Mouse (Mus musculus) MEL (cell line): ENCODE measurements at regions not wholly inside any gene's neighbourhood (a gene's known extent, or its start where the extent isn't known, plus 50 kb on each side); places are given as distances from the start of the nearest gene placed in this dataset.

Experiments
- DNase-seq: peaks from one replicate; pipeline ENCODE4 v3.0.0; 2011; ENCODE audit warnings: low read depth, low spot score
- H3K27ac ChIP-seq: 2 replicates; pipeline ENCODE4 v1.5.1; 2012; ENCODE audit warnings: low read depth, mild to moderate bottlenecking, control low read depth, low read length, moderate library complexity; ENCODE audit not compliant: control insufficient read depth
- H3K27me3 ChIP-seq, 2 experiments: fragments of 150-350 bp in 1 of 2; sonication (generic) in 1 of 2; 2 replicates each; pipeline ENCODE4 v1.6.1; 2012; ENCODE audit warnings: low read length in 2 of 2, mild to moderate bottlenecking in 2 of 2, improper control_type of control experiment in 1 of 2, moderate library complexity in 1 of 2; ENCODE audit not compliant: insufficient read depth in 2 of 2, control insufficient read depth in 1 of 2
- H3K36me3 ChIP-seq, 2 experiments: 2 replicates each; pipeline ENCODE4 v1.6.1; 2012 to 2014; ENCODE audit warnings: low read length in 2 of 2, improper control_type of control experiment in 1 of 2, inconsistent platforms in 1 of 2, mild to moderate bottlenecking in 1 of 2; ENCODE audit not compliant: insufficient read depth in 2 of 2, control insufficient read depth in 1 of 2
- H3K4me1 ChIP-seq, 2 experiments: fragments of 150-350 bp in 1 of 2; sonication (generic) in 1 of 2; 2 replicates each; pipeline ENCODE4 v1.6.1; 2012; ENCODE audit warnings: low read length in 2 of 2, improper control_type of control experiment in 1 of 2, mild to moderate bottlenecking in 1 of 2; ENCODE audit not compliant: insufficient read depth in 2 of 2, control insufficient read depth in 1 of 2
- H3K4me3 ChIP-seq, 2 experiments: fragments of 150-350 bp in 1 of 2; sonication (generic) in 1 of 2; 2 replicates each; pipeline ENCODE4 v1.5.1; 2012; ENCODE audit warnings: low read depth in 2 of 2, low read length in 2 of 2, mild to moderate bottlenecking in 2 of 2, moderate library complexity in 2 of 2, control low read depth in 1 of 2, improper control_type of control experiment in 1 of 2; ENCODE audit not compliant: control insufficient read depth in 1 of 2, insufficient read depth in 1 of 2
- H3K79me2 ChIP-seq: 2 replicates; pipeline ENCODE4 v1.6.1; 2012; ENCODE audit warnings: mild to moderate bottlenecking, low read length, moderate library complexity; ENCODE audit not compliant: control insufficient read depth, poor library complexity, insufficient read depth
- H3K9ac ChIP-seq: 2 replicates; pipeline ENCODE4 v1.6.1; 2012; ENCODE audit warnings: low read depth, mild to moderate bottlenecking, control low read depth, low read length, moderate library complexity; ENCODE audit not compliant: control insufficient read depth, poor library complexity, severe bottlenecking
- H3K9me3 ChIP-seq: fragments of 150-350 bp; sonication (generic); replicated peaks from 2 replicates; pipeline ENCODE4 v1.6.1; 2012; ENCODE audit warnings: mild to moderate bottlenecking, low read length, improper control_type of control experiment, moderate library complexity; ENCODE audit not compliant: insufficient read depth
- BHLHE40 ChIP-seq: IDR thresholded peaks from 2 replicates; pipeline ENCODE4 v1.6.1; 2012; ENCODE audit warnings: low read depth, mild to moderate bottlenecking, inconsistent platforms, low read length, improper control_type of control experiment, borderline replicate concordance
- CHD1 ChIP-seq: IDR thresholded peaks from 2 replicates; pipeline ENCODE4 v1.6.1; 2012; ENCODE audit warnings: low read depth, mild to moderate bottlenecking, inconsistent platforms, low read length, improper control_type of control experiment
- CTCF ChIP-seq, 3 experiments: IDR thresholded peaks in 2 of 3; conservative IDR thresholded peaks in 1 of 3; 2 replicates each; pipeline ENCODE4 v1.5.1; 2011 to 2012; ENCODE audit warnings: low read length in 3 of 3, low read depth in 2 of 3, mild to moderate bottlenecking in 2 of 3, improper control_type of control experiment in 1 of 3, inconsistent platforms in 1 of 3, mixed read lengths in 1 of 3, moderate library complexity in 1 of 3; ENCODE audit not compliant: control insufficient read depth in 1 of 3, insufficient read depth in 1 of 3, poor library complexity in 1 of 3, severe bottlenecking in 1 of 3
- ETS1 ChIP-seq: IDR thresholded peaks from 2 replicates; pipeline ENCODE4 v1.6.1; 2012; ENCODE audit warnings: low read depth, mild to moderate bottlenecking, inconsistent platforms, low read length, improper control_type of control experiment, moderate library complexity
- GABPA ChIP-seq: IDR thresholded peaks from 2 replicates; pipeline ENCODE4 v1.6.1; 2012; ENCODE audit warnings: low read depth, mild to moderate bottlenecking, inconsistent platforms, low read length, improper control_type of control experiment, moderate library complexity
- GATA1 ChIP-seq: IDR thresholded peaks from 2 replicates; pipeline ENCODE4 v1.6.1; 2011; ENCODE audit warnings: low read depth, low read length, improper control_type of control experiment
- MAFK ChIP-seq: IDR thresholded peaks from 2 replicates; pipeline ENCODE4 v1.6.1; 2011; ENCODE audit warnings: low read depth, mild to moderate bottlenecking, low read length, improper control_type of control experiment, borderline replicate concordance
- MXI1 ChIP-seq: IDR thresholded peaks from 2 replicates; pipeline ENCODE4 v1.6.1; 2011; ENCODE audit warnings: mild to moderate bottlenecking, low read depth, low read length, improper control_type of control experiment
- MYB ChIP-seq: IDR thresholded peaks from 2 replicates; pipeline ENCODE4 v1.6.1; 2011; ENCODE audit warnings: mild to moderate bottlenecking, low read depth, low read length, improper control_type of control experiment
- NRF1 ChIP-seq: IDR thresholded peaks from 2 replicates; pipeline ENCODE4 v1.6.1; 2014; ENCODE audit warnings: low read depth, mild to moderate bottlenecking, inconsistent platforms, low read length, improper control_type of control experiment, moderate library complexity; ENCODE audit not compliant: poor library complexity, insufficient read depth, severe bottlenecking
- POLR2AphosphoS2 ChIP-seq: IDR thresholded peaks from 2 replicates; pipeline ENCODE4 v1.6.1; 2011; ENCODE audit warnings: low read length, improper control_type of control experiment
- POLR2AphosphoS5 ChIP-seq: IDR thresholded peaks from 2 replicates; pipeline ENCODE4 v1.6.1; 2012; ENCODE audit warnings: low read depth, borderline replicate concordance, mild to moderate bottlenecking, inconsistent platforms, low read length, moderate library complexity, mixed read lengths
- RCOR1 ChIP-seq: IDR thresholded peaks from 2 replicates; pipeline ENCODE4 v1.6.1; 2012; ENCODE audit warnings: low read depth, mild to moderate bottlenecking, inconsistent platforms, low read length, improper control_type of control experiment
- ZKSCAN1 ChIP-seq: IDR thresholded peaks from 2 replicates; pipeline ENCODE4 v1.6.1; 2012; ENCODE audit warnings: low read depth, mild to moderate bottlenecking, inconsistent platforms, low read length, improper control_type of control experiment, moderate library complexity
- ZMIZ1 ChIP-seq: IDR thresholded peaks from 2 replicates; pipeline ENCODE4 v1.6.1; 2012; ENCODE audit warnings: low read depth, mild to moderate bottlenecking, inconsistent platforms, low read length, improper control_type of control experiment, moderate library complexity
- ZNF384 ChIP-seq: IDR thresholded peaks from 2 replicates; pipeline ENCODE4 v1.6.1; 2012; ENCODE audit warnings: low read depth, mild to moderate bottlenecking, inconsistent platforms, low read length, improper control_type of control experiment

DNA sequence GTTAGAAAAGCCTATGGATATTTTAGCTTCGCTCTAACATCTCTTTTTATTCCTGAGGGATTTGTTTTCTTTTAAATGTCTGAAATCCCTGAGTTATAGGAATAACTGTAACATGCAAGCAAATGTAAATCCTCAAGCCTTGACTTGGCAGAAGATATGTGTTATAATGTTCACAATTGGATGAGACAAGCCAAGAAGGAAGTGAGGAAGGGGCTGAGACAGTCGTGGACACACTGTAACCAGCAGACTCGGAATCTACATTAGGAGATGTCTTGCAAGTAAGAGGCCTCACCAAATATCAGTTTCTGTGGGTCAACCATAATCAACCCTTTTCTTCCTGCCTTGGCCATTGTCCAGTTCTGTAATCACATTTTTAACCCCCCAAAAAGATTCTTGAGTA is 366.6 kb upstream of the Kif18a start:
- H3K4me1 ChIP-seq, result no peaks in the 10 kb centered on the region
- TF ChIP-seq NRF1, result no peak
- TF ChIP-seq RCOR1, result no peak
- TF ChIP-seq ZNF384, result no peak
- no peak for TF ChIP-seq ETS1
- no peak for TF ChIP-seq ZMIZ1
- no peak for TF ChIP-seq MAFK
- no peak for TF ChIP-seq GABPA
- TF ChIP-seq, all 39 proteins: peak for 0
- H3K27ac ChIP-seq, result no peak overlapping the region

DNA sequence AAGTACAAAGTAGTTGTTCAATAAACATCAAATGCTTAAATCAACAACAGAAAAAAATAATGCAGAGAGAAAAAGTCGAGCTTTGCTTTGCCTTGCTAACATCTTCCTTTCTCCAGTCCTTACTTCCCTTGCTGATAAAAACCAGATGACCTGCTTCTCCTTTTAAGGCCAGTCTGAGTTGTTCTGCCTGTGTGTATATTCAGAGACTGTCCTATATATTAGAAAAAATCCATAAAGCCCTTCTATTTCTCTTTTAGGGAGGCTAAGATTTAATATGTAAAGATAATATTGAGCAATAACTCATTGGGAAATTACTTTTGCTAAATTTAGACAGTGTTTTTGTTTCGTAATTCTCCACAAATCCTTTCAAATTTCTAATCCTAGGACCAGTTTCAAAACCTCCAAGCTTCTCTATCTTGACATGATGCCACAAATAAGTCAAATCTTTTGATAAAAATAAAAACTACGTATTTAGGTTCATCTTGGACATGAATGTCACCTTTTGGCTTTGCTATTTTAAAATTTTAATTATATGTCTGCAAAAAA is 361.0 kb upstream of the Kif18a start:
- no peak for DNase-seq
- Histone ChIP-seq H3K79me2 (no peaks in the 10 kb centered on the region), H3K36me3 (no peaks in the 10 kb centered on the region), H3K9me3 (no peaks in the 10 kb centered on the region), H3K9ac (no peak overlapping the region), H3K4me3 (no peak overlapping the region), H3K4me1 (no peaks in the 10 kb centered on the region), H3K27ac (no peak overlapping the region), H3K27me3 (no peaks in the 10 kb centered on the region)
- TF ChIP-seq POLR2AphosphoS5, result no peak
- no peak for TF ChIP-seq MXI1
- no peak for TF ChIP-seq ZKSCAN1

More for the DNA sequence above, 366.6 kb upstream of the Kif18a start:
- no peaks in the 10 kb centered on the region for H3K36me3 ChIP-seq
- no peak for DNase-seq
- no peaks in the 10 kb centered on the region for H3K79me2 ChIP-seq
- H3K27me3 ChIP-seq, result no peaks in the 10 kb centered on the region; a peak in 1 of 4 replicates
- no peak overlapping the region for H3K9ac ChIP-seq
- no peak overlapping the region for H3K4me3 ChIP-seq
- H3K9me3 ChIP-seq, result no peaks in the 10 kb centered on the region

DNA sequence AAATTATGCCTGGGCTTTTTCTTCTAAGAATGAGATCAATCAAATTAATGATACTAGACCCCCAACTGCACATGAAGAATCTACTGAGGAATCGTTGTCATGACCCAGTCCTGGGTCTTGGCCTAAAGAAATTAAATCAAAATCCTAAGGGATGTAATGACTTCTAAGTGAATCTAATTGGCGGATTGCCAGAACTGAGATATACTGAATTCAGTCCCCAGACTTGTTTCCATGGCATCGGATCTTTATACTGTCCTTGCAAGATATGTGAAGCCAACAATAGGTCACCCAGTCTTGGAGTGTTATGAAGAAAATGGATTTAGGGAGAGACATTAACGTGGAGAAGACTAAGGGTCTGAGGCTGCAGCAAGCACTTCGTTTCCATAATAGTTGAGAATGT is 360.4 kb upstream of the Kif18a start:
- no peaks in the 10 kb centered on the region for H3K9me3 ChIP-seq
- no peak overlapping the region for H3K9ac ChIP-seq
- no peaks in the 10 kb centered on the region for H3K36me3 ChIP-seq
- no peak for TF ChIP-seq POLR2AphosphoS2
- no peak for TF ChIP-seq ZMIZ1
- no peak for TF ChIP-seq GATA1
- no peak for TF ChIP-seq CTCF (IDR thresholded peaks at IDR 0.05 in 2 of 3, conservative IDR thresholded peaks at IDR 0.05 in 1 of 3; ENCODE audit: control insufficient read depth in 1 of 3, insufficient read depth in 1 of 3, low read depth in 2 of 3, low read length in 3 of 3, poor library complexity in 1 of 3, severe bottlenecking in 1 of 3)
- TF ChIP-seq NRF1, result no peak
- TF ChIP-seq ETS1, result no peak
- no peak for TF ChIP-seq GABPA
- no peak for TF ChIP-seq ZKSCAN1
- TF ChIP-seq MYB, result no peak
- no peak for TF ChIP-seq BHLHE40
- no peak for TF ChIP-seq CHD1
- no peaks in the 10 kb centered on the region for H3K79me2 ChIP-seq
- no peaks in the 10 kb centered on the region for H3K27me3 ChIP-seq
- no peaks in the 10 kb centered on the region for H3K4me1 ChIP-seq
- DNase-seq, result no peak
- H3K4me3 ChIP-seq, result no peak overlapping the region
- H3K27ac ChIP-seq, result no peak overlapping the region
